Mouse (Mus musculus): ENCODE results near the gene Gm44511. TPM values are rescaled to one million over a fixed set of nuclear protein-coding genes. Genes with fewer than 3 reads are reported as not detected.

Gene Gm44511
- polyA plus RNA-seq, 1 experiment from 2014 or later, result not detected

DNA sequence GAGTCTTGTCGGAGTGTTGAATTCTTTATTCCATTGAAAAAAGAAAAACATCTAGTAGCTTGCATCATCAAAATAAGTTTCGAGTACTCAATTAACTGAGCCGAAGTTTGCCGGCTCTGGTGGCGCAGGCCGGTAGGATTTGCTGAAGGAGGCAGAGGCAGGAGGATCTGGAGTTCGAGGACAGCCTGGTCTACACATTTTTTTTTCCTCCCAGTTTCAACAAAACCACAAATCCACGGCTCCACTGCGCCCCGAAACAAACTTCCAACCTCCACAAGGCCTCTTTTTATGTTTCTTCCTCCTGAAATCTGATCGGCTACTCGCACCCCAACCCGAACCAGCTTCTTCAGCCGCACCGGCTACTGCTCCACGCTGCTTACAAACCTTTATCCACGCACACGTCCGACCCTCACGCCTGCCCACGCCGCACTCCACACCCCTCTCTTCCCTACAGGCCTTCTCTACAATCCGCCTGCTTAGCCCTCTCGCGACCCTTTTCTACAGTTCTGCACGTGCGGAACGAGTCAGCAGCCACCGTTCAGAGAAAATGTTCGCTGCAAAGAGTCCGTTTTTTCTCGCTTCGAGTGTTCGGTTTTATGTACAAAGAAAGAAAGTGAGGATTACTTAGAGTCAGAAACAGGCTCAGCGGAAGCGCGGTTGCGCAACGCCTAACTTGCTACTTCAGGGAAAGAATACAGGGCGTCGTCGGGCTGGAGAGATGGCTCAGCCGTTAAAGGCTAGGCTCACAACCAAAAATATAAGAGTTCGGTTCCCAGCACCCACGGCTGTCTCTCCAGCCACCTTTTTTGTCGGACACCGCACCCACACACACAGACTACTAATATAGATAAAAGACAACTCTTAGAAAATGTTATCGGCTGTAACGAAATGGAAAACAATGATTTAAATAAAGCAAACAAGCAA, 12.5 kb upstream of the Gm44511 start:
- Histone ChIP-seq H3K27ac (peak overlapping the region; percentile 97), H3K36me3 (ENCODE audit: insufficient read depth, low read length) (no peaks in the 10 kb centered on the region), H3K9me3 (replicated peaks; ENCODE audit: low read length) (no peaks in the 10 kb centered on the region), H3K4me2 (ENCODE audit: low read length) (peak overlapping the region; percentile 79), H3K27me3 (ENCODE audit: insufficient read depth, low read length) (no peaks in the 10 kb centered on the region), H3K4me1 (replicated peaks; ENCODE audit: insufficient read depth, low read length) (no peaks in the 10 kb centered on the region), H3K4me3 (replicated peaks; ENCODE audit: low read depth, low read length) (peak overlapping the region; percentile 63), H3K9ac (ENCODE audit: low read depth, low read length) (peak overlapping the region; percentile 82)
- TF ChIP-seq CTCF (IDR thresholded peaks at IDR 0.05; ENCODE audit: low read depth), result no peak
- under 1% methylated on average over 49 of the region's 49 CpGs for WGBS
- peak; percentile 85 for DNase-seq (ENCODE audit: low spot score)
- peak; percentile 60 for ATAC-seq (replicated peaks; ENCODE audit: low FRiP score, low read depth)

DNA sequence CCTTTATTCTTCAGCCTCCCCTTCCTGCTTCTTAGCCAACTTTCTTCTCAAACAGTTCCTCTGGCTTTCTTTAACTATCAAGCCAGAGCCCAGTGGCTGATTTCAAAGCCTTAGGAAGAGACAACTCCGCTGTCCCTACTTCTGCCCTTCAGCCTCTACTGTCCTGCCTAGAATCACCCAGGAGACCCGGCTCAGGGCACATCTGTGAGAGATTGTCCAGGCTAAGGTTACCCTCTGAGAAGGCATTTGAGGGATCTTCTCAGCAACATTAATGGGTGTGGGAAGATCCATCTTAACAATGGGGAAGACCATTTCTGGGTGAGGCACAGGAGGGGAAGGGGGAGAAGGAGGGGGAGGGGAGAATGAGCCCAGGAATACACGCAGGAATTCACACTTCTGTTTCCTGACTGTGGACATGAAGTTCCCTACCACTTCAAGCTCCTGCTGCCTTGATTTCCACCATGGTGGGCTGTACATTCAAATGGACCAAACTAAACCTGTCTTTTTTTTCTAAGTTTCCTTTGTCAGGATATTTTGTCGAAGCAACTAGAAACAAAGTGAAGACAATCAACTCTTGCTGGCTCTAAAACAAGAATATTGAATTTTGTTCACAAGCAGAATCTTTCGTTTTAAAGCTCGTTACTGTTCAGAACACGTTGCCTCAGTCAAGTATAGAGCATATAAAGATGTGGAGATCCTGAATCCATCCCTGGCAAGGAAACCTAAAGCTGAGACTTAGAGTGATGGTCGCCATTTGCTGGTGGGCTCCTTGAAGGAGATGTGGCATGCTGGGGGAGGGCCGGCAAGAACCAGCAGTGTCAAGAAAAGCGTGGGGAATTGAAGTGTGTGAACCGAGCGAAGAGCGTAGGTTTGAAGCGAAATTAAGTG, 11.6 kb upstream of the Gm44511 start:
- no peaks in the 10 kb centered on the region for H3K9me3 ChIP-seq (replicated peaks; ENCODE audit: low read length)
- H3K27me3 ChIP-seq (ENCODE audit: insufficient read depth, low read length), result no peaks in the 10 kb centered on the region
- peak overlapping the region; percentile 82 for H3K9ac ChIP-seq (ENCODE audit: low read depth, low read length)
- H3K4me1 ChIP-seq (replicated peaks; ENCODE audit: insufficient read depth, low read length), result no peaks in the 10 kb centered on the region
- ATAC-seq (replicated peaks; ENCODE audit: low FRiP score, low read depth) (peak; percentile 19; the same call in 1 of the 2 replicates), DNase-seq (ENCODE audit: low spot score) (peak; percentile 91)
- WGBS, result 3% methylated on average over 14 of the region's 14 CpGs
- H3K4me3 ChIP-seq (replicated peaks; ENCODE audit: low read depth, low read length), result peak overlapping the region; percentile 63
- peak overlapping the region; percentile 62 for H3K4me2 ChIP-seq (ENCODE audit: low read length)
- H3K36me3 ChIP-seq (ENCODE audit: insufficient read depth, low read length), result no peaks in the 10 kb centered on the region
- TF ChIP-seq CTCF (IDR thresholded peaks at IDR 0.05; ENCODE audit: low read depth), result no peak
- H3K27ac ChIP-seq, result peak overlapping the region; percentile 97

- H3K9me3 ChIP-seq (replicated peaks; ENCODE audit: low read length), result no peaks in the 10 kb centered on the region
- H3K27me3 ChIP-seq (ENCODE audit: insufficient read depth, low read length), result no peaks in the 10 kb centered on the region
- H3K36me3 ChIP-seq (ENCODE audit: insufficient read depth, low read length), result no peaks in the 10 kb centered on the region
- 89% methylated on average over 6 of the region's 6 CpGs for WGBS
- ATAC-seq (replicated peaks; ENCODE audit: low FRiP score, low read depth) (no peak), DNase-seq (ENCODE audit: low spot score) (no peak)
- TF ChIP-seq CTCF (IDR thresholded peaks at IDR 0.05; ENCODE audit: low read depth), result no peak
- peak overlapping the region; percentile 97; the same call in 1 of the 2 replicates for H3K27ac ChIP-seq
- H3K9ac ChIP-seq (ENCODE audit: low read depth, low read length), result no peak overlapping the region; the same call in 1 of the 2 replicates
- H3K4me1 ChIP-seq (replicated peaks; ENCODE audit: insufficient read depth, low read length), result no peaks in the 10 kb centered on the region
- peak overlapping the region; percentile 62; the same call in 1 of the 2 replicates for H3K4me2 ChIP-seq (ENCODE audit: low read length)
- H3K4me3 ChIP-seq (replicated peaks; ENCODE audit: low read depth, low read length), result no peak overlapping the region
These were observed 10.8 kb upstream of the Gm44511 start for GRCm38 (mm10) chr6:128836955-128837334.

GRCm38 (mm10) chr6:128836191-128836954, 10.3 kb upstream of the Gm44511 start:
- H3K9me3 ChIP-seq (replicated peaks; ENCODE audit: low read length), result no peaks in the 10 kb centered on the region
- TF ChIP-seq CTCF (IDR thresholded peaks at IDR 0.05; ENCODE audit: low read depth), result no peak
- no peaks in the 10 kb centered on the region for H3K4me1 ChIP-seq (replicated peaks; ENCODE audit: insufficient read depth, low read length)
- no peak overlapping the region for H3K9ac ChIP-seq (ENCODE audit: low read depth, low read length)
- no peak for DNase-seq (ENCODE audit: low spot score)
- no peak overlapping the region for H3K4me3 ChIP-seq (replicated peaks; ENCODE audit: low read depth, low read length)
- no peak for ATAC-seq (replicated peaks; ENCODE audit: low FRiP score, low read depth)
- no peak overlapping the region for H3K4me2 ChIP-seq (ENCODE audit: low read length)
- H3K27ac ChIP-seq, result no peak overlapping the region
- 84% methylated on average over 8 of the region's 8 CpGs for WGBS
- no peaks in the 10 kb centered on the region for H3K36me3 ChIP-seq (ENCODE audit: insufficient read depth, low read length)
- H3K27me3 ChIP-seq (ENCODE audit: insufficient read depth, low read length), result no peaks in the 10 kb centered on the region

DNA sequence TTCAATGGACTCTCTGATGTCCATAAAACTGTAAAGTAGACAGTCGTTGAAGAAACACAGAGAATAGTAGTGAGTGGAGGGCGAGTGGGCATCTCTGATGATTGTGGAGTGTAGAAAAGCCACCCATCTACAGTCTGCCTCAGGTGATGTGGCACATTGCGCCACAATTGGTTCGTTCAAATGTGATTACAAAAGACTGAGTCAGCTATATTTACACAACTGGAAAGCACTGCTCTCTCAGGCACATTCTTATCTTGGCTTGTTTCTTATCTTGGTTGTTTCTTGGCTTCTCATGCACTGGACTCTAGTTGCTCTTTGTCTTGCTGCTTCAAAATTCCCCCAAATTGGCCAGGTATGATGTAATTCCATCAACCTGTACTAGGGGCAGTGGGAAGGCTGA, 9.5 kb upstream of the Gm44511 start:
- Histone ChIP-seq H3K4me2 (ENCODE audit: low read length) (no peak overlapping the region), H3K4me3 (replicated peaks; ENCODE audit: low read depth, low read length) (no peak overlapping the region), H3K27me3 (ENCODE audit: insufficient read depth, low read length) (no peaks in the 10 kb centered on the region), H3K4me1 (replicated peaks; ENCODE audit: insufficient read depth, low read length) (no peaks in the 10 kb centered on the region), H3K27ac (no peak overlapping the region), H3K36me3 (ENCODE audit: insufficient read depth, low read length) (no peaks in the 10 kb centered on the region), H3K9me3 (replicated peaks; ENCODE audit: low read length) (no peaks in the 10 kb centered on the region), H3K9ac (ENCODE audit: low read depth, low read length) (no peak overlapping the region)
- ATAC-seq (replicated peaks; ENCODE audit: low FRiP score, low read depth), result no peak
- WGBS, result 87% methylated on average over 4 of the region's 4 CpGs
- DNase-seq (ENCODE audit: low spot score), result no peak
- TF ChIP-seq CTCF (IDR thresholded peaks at IDR 0.05; ENCODE audit: low read depth), result no peak

All from kidney, postnatal 0 days (tissue).